Mouse (Mus musculus) stomach, embryonic 16.5 days (tissue): Measurements from ENCODE around the gene Rab33b. TPM values are rescaled to one million over a fixed set of nuclear protein-coding genes. Genes with fewer than 3 reads are reported as not detected.

ENCODE experiments used
- ATAC-seq: fragments of 200-750 bp; cut with Nextera tagmentation; 2 replicates; pipeline ENCODE4 v1.8.0; 2017; ENCODE audit warnings: moderate number of reproducible peaks, moderate TSS enrichment; ENCODE audit not compliant: insufficient read depth, low FRiP score
- H3K27ac ChIP-seq: fragments of 300-500 bp; sonication (generic); 2 replicates; pipeline ENCODE4 v1.5.1; 2014; ENCODE audit warnings: low read length
- H3K27me3 ChIP-seq: fragments of 300-500 bp; sonication (generic); 2 replicates; pipeline ENCODE4 v1.6.1; 2014; ENCODE audit warnings: low read length, control low read depth, mixed read lengths; ENCODE audit not compliant: control insufficient read depth, insufficient read depth
- H3K36me3 ChIP-seq: fragments of 300-500 bp; sonication (generic); 2 replicates; pipeline ENCODE4 v1.6.1; 2014; ENCODE audit warnings: low read length; ENCODE audit not compliant: control insufficient read depth, insufficient read depth
- H3K4me1 ChIP-seq: fragments of 300-500 bp; sonication (generic); 2 replicates; pipeline ENCODE4 v1.6.1; 2014; ENCODE audit warnings: low read length, control low read depth, mixed read lengths; ENCODE audit not compliant: control insufficient read depth, insufficient read depth
- H3K4me2 ChIP-seq: fragments of 300-500 bp; sonication (generic); 2 replicates; pipeline ENCODE4 v1.6.1; 2014; ENCODE audit warnings: low read depth, low read length, mixed read lengths
- H3K4me3 ChIP-seq: fragments of 300-500 bp; sonication (generic); replicated peaks from 2 replicates; pipeline ENCODE4 v1.5.1; 2014; ENCODE audit warnings: mild to moderate bottlenecking, low read length
- H3K9ac ChIP-seq: fragments of 300-500 bp; sonication (generic); 2 replicates; pipeline ENCODE4 v1.6.1; 2014; ENCODE audit warnings: low read length
- H3K9me3 ChIP-seq: fragments of 300-500 bp; sonication (generic); replicated peaks from 2 replicates; pipeline ENCODE4 v1.6.1; 2016; ENCODE audit warnings: low read length, control low read depth; ENCODE audit not compliant: control insufficient read depth
- WGBS: fragments of 180-500 bp; shearing (Covaris S2); extraction: QIAGEN DNeasy Blood & Tissue Kit; methylation state at CpG from one replicate; pipeline ENCODE4 v1.1.7; 2014; 5-methylcytosine and 5-hydroxymethylcytosine counted together
- polyA plus RNA-seq: library from polyadenylated mRNA; unstranded; fragments of >200 nt; fragmentation: Nextera tagmentation; extraction: Ambion mirVana; gene quantifications from 2 replicates; pipeline ENCODE4 v1.2.1, GENCODE M21; 2015

The Rab33b gene
- polyA plus RNA-seq, 1 experiment from 2014 or later, result 24.8 TPM

DNA sequence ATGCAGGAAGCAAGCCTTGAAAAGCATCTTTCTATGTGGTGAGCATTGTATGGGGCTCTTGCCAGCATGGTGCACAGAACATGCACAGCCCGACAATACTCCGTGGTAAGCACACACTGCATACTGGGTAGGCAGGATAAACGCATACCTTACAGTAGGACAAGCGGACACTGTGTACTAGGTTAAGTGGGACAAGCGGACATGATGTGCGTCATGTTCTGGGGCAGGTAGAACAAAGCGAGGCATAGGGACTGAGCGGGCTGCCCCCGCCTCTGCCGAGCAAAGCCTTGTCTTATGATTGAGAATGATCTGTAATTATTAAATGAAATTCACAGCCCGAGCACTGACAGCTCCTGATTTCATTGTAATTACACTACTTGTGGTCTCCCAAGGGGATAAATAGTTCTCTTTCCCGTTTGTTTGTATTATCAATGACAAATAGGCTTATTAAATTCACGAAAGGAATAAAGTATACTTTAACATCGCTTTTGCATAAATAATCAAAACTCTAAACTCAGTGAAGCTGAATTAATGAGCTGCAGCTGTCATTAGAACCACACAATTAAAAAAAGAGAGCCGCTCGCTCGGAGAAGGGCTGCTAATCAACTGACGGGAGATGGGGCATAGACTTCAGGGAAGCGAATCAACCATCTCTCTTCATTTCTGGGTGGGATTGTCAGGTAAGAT, 60.9 kb downstream of the Rab33b start:
- Histone ChIP-seq H3K36me3 (peaks cover 6% of the 10 kb centered on the region; the same call in 1 of the 2 replicates), H3K9me3 (no peaks in the 10 kb centered on the region)

More for the DNA sequence above, 60.9 kb downstream of the Rab33b start:
- no peak overlapping the region for H3K4me2 ChIP-seq
- no peak overlapping the region for H3K4me3 ChIP-seq
- H3K9ac ChIP-seq, result no peak overlapping the region
- 76% methylated on average over 19 of the region's 19 CpGs for WGBS
- H3K27me3 ChIP-seq, result no peaks in the 10 kb centered on the region
- H3K27ac ChIP-seq, result no peak overlapping the region
- no peaks in the 10 kb centered on the region for H3K4me1 ChIP-seq
- ATAC-seq, result no peak

Other genes starting within 250 kb of the Rab33b start
- 58.2 and 58.7 TPM in 2 replicates for gene Elf2, start 143.3 kb upstream of the Rab33b start, polyA plus RNA-seq
- 4.2 and 4.5 TPM in 2 replicates for gene Mgarp, start 87.2 kb upstream of the Rab33b start, polyA plus RNA-seq
- 640 and 740 TPM in 2 replicates for gene Ndufc1, start 74.9 kb upstream of the Rab33b start, polyA plus RNA-seq
- 25.3 and 28.9 TPM in 2 replicates for gene Naa15, start 68.8 kb upstream of the Rab33b start, polyA plus RNA-seq
- 2.8 and 4.8 TPM in 2 replicates for gene Setd7, start 77.0 kb downstream of the Rab33b start, polyA plus RNA-seq
- gene Mgst2, start 176.4 kb downstream of the Rab33b start, polyA plus RNA-seq, result 58.9 and 64.9 TPM in 2 replicates